ENCODE assay signal across 26 mouse cellular contexts in the genomic region with DNA sequence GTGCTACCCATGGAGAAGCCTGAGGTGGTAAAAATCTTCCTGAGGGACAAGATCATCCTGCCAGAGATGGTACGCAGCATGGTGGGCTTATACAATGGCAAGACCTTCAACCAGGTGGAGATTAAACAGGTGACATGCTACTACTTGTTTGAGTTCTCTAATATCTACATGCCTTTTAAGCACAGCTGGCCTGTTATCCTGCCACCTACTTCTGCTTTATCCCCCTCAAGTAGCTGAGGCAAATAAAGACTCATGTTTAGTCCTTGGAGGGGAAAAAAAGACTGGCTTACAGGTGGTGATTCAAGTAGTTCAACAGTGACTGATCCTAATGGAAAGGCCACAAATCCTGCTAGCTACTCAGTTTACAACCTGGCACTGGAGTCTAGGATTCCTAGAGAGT.
"Had no signal": no experiment of that assay in that cellular context is flagged by ENCODE, and none has a peak within 500 bp of the region (broad histone marks: within the 10 kb centered on the region; RNA-seq: fewer than 3 reads in every experiment).

No protein-coding gene starts in this region.

- H3K4me1 ChIP-seq: heart, embryonic 12.5 days; hindbrain, embryonic 10.5 days; hindbrain, embryonic 12.5 days; intestine, embryonic 15.5 days; limb, embryonic 10.5 days; limb, embryonic 12.5 days; liver, embryonic 13.5 days; liver, embryonic 15.5 days had no signal

- H3K4me2 ChIP-seq: heart, embryonic 12.5 days; hindbrain, embryonic 12.5 days; hindbrain, embryonic 14.5 days; intestine, embryonic 15.5 days; limb, embryonic 12.5 days; liver, embryonic 11.5 days; liver, embryonic 13.5 days; liver, embryonic 15.5 days had no signal

- H3K9ac ChIP-seq: heart, embryonic 12.5 days; hindbrain, embryonic 12.5 days; hindbrain, embryonic 14.5 days; intestine, embryonic 15.5 days; limb, embryonic 12.5 days; liver, embryonic 13.5 days; liver, embryonic 15.5 days; liver, postnatal 0 days had no signal

- H3K4me3 ChIP-seq: heart, adult 2 months; heart, embryonic 12.5 days; hindbrain, embryonic 10.5 days; hindbrain, embryonic 12.5 days; intestine, embryonic 15.5 days; layer of hippocampus, adult 2 months; left cerebral cortex, adult 2 months; limb, embryonic 10.5 days; limb, embryonic 12.5 days; liver, embryonic 13.5 days; liver, embryonic 15.5 days had no signal

- H3K27me3 ChIP-seq: heart, embryonic 12.5 days; hindbrain, embryonic 12.5 days; intestine, embryonic 15.5 days; limb, embryonic 12.5 days; liver, embryonic 13.5 days; liver, embryonic 15.5 days had no signal

- H3K9me3 ChIP-seq: heart, embryonic 12.5 days; hindbrain, embryonic 10.5 days; hindbrain, embryonic 12.5 days; intestine, embryonic 15.5 days; limb, embryonic 10.5 days; limb, embryonic 12.5 days; liver, embryonic 13.5 days; liver, embryonic 15.5 days had no signal

- ATAC-seq: hindbrain, embryonic 16.5 days; inflammation-experienced regulatory T-cells, adult 6 months; intestine, embryonic 15.5 days; intestine, postnatal 0 days; liver, postnatal 0 days had no signal

- H3K36me3 ChIP-seq: intestine, embryonic 15.5 days; liver, embryonic 13.5 days had no signal

- H3K27ac ChIP-seq: heart, adult 2 months; hindbrain, embryonic 10.5 days; hindbrain, embryonic 12.5 days; hindbrain, embryonic 14.5 days; intestine, embryonic 15.5 days; layer of hippocampus, adult 2 months; left cerebral cortex, adult 2 months; limb, embryonic 10.5 days; limb, embryonic 12.5 days; liver, embryonic 13.5 days; liver, embryonic 15.5 days had no signal

- DNase-seq: gastrocnemius, postnatal 25 days; heart, adult 2 months; heart, postnatal 10 days; heart, postnatal 4 days; kidney, adult 18-20 months; kidney, adult 8-10 months; kidney, postnatal 10 days; kidney, postnatal 25 days; kidney, postnatal 4 days; liver; liver, embryonic 13.5 days; liver, postnatal 0 days had no signal
